Mouse (Mus musculus) heart, adult 2 months (tissue): ENCODE data around the gene Ppp4c.

Experiments
- EP300 ChIP-seq: fragments of 200-500 bp; IDR thresholded peaks from 2 replicates; pipeline ENCODE4 v1.6.1; 2011; ENCODE audit warnings: low read depth, low read length, control low read depth; ENCODE audit not compliant: insufficient read depth
- POLR2A ChIP-seq: fragments of 200-500 bp; IDR thresholded peaks from 2 replicates; pipeline ENCODE4 v1.6.1; 2011; ENCODE audit warnings: mild to moderate bottlenecking, low read depth, low read length, control low read depth; ENCODE audit not compliant: insufficient read depth

DNA sequence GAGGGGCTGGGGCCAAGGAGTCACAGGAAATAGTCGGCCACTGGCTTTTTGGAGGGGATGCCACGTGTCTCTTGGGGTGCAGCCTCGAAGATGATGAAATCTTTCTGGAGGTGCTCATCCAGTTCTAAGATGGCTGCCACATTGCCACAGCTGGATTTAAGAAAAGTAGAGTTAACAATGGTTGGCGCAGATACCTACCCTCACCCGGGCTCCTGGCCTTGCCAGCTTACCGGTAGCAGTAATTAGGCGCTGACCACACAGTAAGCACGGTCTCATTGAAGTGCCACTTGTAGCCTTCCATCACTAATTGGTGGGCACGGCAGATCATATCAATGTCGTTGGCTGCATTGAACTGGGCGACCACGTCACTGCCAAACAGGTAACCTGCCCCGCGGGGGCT is 6.2 kb downstream of the Ppp4c start:
- TF ChIP-seq POLR2A (no peak), EP300 (no peak)
